17 mouse cellular contexts compared by ENCODE assay signal in the genomic region with DNA sequence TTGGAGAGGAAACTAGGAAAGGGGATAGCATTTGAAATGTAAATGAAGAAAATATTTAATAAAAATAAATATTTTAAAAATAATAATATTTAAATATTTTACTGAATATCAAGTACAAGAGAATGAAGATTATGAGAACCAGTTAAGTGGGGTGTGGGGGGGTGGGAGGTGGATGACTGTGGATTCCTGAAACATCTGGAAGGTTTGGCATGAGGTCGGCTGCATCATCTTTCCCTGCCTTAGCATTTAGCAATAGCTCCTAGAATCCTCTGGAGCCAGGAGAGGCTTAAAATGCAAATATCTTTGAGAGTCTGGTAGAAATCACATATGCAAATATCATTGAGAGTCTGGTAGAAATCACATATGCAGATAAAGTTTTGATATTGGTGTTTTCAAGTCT.
"Had no signal": no experiment of that assay in that cellular context is flagged by ENCODE, and none has a peak within 500 bp of the region (broad histone marks: within the 10 kb centered on the region; RNA-seq: fewer than 3 reads in every experiment).

No protein-coding gene starts in this region.

- H3K27me3 ChIP-seq: lung, embryonic 15.5 days; midbrain, embryonic 12.5 days; neural tube, embryonic 12.5 days; stomach, embryonic 15.5 days had no signal

- H3K9ac ChIP-seq: liver, postnatal 0 days; lung, embryonic 15.5 days; midbrain, embryonic 12.5 days; neural tube, embryonic 12.5 days; stomach, embryonic 15.5 days had no signal

- H3K27ac ChIP-seq: lung, embryonic 15.5 days; macrophage; midbrain, embryonic 12.5 days; neural tube, embryonic 12.5 days; stomach, embryonic 15.5 days; stomach, postnatal 0 days had no signal

- H3K4me2 ChIP-seq: lung, embryonic 15.5 days; midbrain, embryonic 12.5 days; neural tube, embryonic 12.5 days; stomach, embryonic 15.5 days had no signal

- H3K9me3 ChIP-seq: lung, embryonic 15.5 days; midbrain, embryonic 12.5 days; neural tube, embryonic 12.5 days; stomach, embryonic 15.5 days had no signal

- DNase-seq: liver, postnatal 0 days; lung, adult 2 months; lung, postnatal 14 days; lung, postnatal 36 days; midbrain, embryonic 14.5 days; right cerebral cortex, postnatal 14 days; thymus, adult 2 months; thymus, postnatal 25 days; thymus, postnatal 4 days had no signal

- ATAC-seq: liver, postnatal 0 days; lung, postnatal 0 days had no signal

- H3K36me3 ChIP-seq: lung, embryonic 15.5 days; midbrain, embryonic 12.5 days; neural tube, embryonic 12.5 days; stomach, embryonic 15.5 days had no signal

- H3K4me3 ChIP-seq: lung, embryonic 15.5 days; megakaryocyte, embryonic 14.5 days; midbrain, embryonic 12.5 days; neural tube, embryonic 12.5 days; stomach, embryonic 15.5 days had no signal

- H3K4me1 ChIP-seq: midbrain, embryonic 12.5 days; neural tube, embryonic 12.5 days; stomach, embryonic 15.5 days had no signal
